Mouse (Mus musculus): ENCODE results near the gene Dll4. TPM values are rescaled to one million over a fixed set of nuclear protein-coding genes. Genes with fewer than 3 reads are reported as not detected.

Dll4 gene
- polyA plus RNA-seq, 1 experiment from 2014 or later = 3.5 TPM

GRCm38 (mm10) chr2:119314742-119315310, 10.8 kb upstream of the Dll4 start:
- H3K4me1 ChIP-seq = peaks cover 17% of the 10 kb centered on the region

GRCm38 (mm10) chr2:119318043-119318710, 7.4 kb upstream of the Dll4 start:
- Histone ChIP-seq H3K9ac (no peak overlapping the region), H3K4me2 (no peak overlapping the region), H3K27ac (no peak overlapping the region), H3K4me1 (peaks cover 37% of the 10 kb centered on the region), H3K27me3 (peaks cover 97% of the 10 kb centered on the region), H3K4me3 (replicated peaks) (no peak overlapping the region), H3K36me3 (replicated peaks) (no peaks in the 10 kb centered on the region), H3K9me3 (no peaks in the 10 kb centered on the region)
- 71% methylated on average over 3 of the region's 3 CpGs for WGBS
- no peak for ATAC-seq (ENCODE audit: low FRiP score)

More at GRCm38 (mm10) chr2:119314742-119315310, 10.8 kb upstream of the Dll4 start:
- Histone ChIP-seq H3K4me3 (replicated peaks) (no peak overlapping the region), H3K9ac (no peak overlapping the region), H3K4me2 (no peak overlapping the region), H3K36me3 (replicated peaks) (no peaks in the 10 kb centered on the region), H3K9me3 (no peaks in the 10 kb centered on the region), H3K27me3 (peaks cover 92% of the 10 kb centered on the region), H3K27ac (no peak overlapping the region)
- no peak for ATAC-seq (ENCODE audit: low FRiP score)
- WGBS = 45% methylated on average over 12 of the region's 12 CpGs

GRCm38 (mm10) chr2:119320571-119320970, 5.0 kb upstream of the Dll4 start:
- no peak for ATAC-seq (ENCODE audit: low FRiP score)
- Histone ChIP-seq H3K4me3 (replicated peaks) (no peak overlapping the region), H3K9ac (no peak overlapping the region), H3K27me3 (peaks cover 99% of the 10 kb centered on the region), H3K27ac (no peak overlapping the region), H3K4me2 (no peak overlapping the region), H3K36me3 (replicated peaks) (no peaks in the 10 kb centered on the region), H3K9me3 (no peaks in the 10 kb centered on the region), H3K4me1 (peaks cover 49% of the 10 kb centered on the region)
- WGBS = 75% methylated on average over 8 of the region's 8 CpGs

DNA sequence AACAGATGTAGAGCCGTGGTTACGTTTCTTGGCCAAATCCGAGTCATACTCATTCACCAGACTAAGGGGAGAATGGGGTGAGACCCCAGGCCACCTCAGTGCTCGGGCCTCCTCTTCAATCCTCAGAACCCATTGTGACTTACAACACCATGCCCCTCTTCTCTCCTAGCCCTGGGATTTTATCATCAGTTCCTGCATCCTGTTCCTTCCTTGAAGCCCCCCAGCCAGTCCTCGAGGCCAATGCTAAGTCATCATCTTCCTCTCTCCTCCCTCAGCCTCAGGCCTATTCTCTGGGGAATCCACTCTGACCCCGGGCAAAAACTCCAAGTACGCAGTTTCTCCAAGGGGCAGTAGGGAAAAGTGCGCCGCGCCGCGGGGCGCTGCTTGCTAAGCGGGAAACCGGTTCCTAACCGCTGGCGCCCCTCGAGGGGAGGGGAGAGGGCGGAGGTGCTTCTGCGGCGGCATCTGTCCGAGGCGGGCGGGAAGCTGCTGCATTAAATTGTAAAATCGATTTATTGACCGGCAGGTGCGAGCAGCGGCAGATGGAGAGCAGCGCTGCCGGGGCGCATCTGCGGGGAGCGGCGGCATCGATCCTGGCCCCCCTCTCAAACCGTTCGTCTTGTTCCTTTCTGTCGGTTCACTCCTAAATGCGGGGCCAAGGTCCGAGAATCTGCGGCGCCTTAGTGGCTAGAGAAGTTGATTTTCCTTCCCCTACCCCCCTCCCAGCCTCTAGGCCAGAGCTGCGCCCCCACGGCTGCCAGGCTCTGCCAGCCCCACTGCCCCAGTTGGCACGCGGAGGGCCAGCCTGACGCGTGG, 3.6 kb upstream of the Dll4 start:
- peak; percentile 15; the same call in 1 of the 2 replicates for ATAC-seq (ENCODE audit: low FRiP score)
- Histone ChIP-seq H3K27me3 (peaks cover 99% of the 10 kb centered on the region), H3K4me2 (peak overlapping the region; percentile 52), H3K36me3 (replicated peaks) (no peaks in the 10 kb centered on the region), H3K9me3 (no peaks in the 10 kb centered on the region), H3K4me3 (replicated peaks) (peak overlapping the region; percentile 29), H3K27ac (peak overlapping the region; percentile 51), H3K9ac (0 out of 2 replicates have a peak overlapping the region, but pooled peaks have one; percentile 9), H3K4me1 (peaks cover 63% of the 10 kb centered on the region)
- WGBS = 2% methylated on average over 48 of the region's 48 CpGs

DNA sequence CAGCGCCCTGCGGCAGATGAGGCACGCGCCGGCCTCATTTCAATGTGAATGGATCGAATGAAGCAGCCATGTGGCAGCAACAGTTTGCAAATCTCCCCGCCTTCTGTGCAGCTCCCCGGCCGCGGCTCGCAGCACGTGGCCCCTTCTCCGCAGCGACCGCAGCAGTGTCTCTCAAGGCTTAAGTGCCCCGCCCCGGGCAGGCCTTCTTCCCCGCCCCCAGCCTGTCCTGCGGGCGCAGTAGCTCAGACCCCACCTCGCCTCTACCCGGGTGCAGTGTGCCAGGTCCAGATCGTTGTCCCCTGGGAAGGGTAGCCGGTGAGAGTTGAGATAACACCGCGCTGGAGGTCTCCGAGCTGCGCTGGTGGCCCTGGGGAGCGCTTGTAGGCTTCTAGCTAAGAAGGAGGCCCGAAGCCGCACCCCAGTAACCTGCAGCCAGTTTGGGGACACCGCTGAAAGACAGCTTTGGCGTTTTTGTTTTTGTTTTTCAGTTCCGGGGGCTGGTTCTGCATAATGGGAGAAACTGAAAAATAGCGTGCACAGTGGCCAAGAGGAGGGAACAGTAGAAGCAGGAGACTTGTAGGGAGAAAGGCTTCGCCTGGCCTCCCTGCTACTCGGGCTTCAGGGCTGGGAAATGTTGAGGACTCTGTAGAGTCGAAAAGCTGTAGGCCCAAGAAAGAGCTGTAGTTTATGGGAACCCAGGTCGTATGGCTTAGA, 2.8 kb upstream of the Dll4 start:
- Histone ChIP-seq H3K27me3 (peaks cover 99% of the 10 kb centered on the region), H3K4me3 (replicated peaks) (peak overlapping the region; percentile 29), H3K9me3 (no peaks in the 10 kb centered on the region), H3K27ac (peak overlapping the region; percentile 51; the same call in 1 of the 2 replicates), H3K9ac (no peak overlapping the region), H3K4me2 (peak overlapping the region; percentile 52), H3K4me1 (peaks cover 68% of the 10 kb centered on the region), H3K36me3 (replicated peaks) (no peaks in the 10 kb centered on the region)
- peak; percentile 78 for ATAC-seq (ENCODE audit: low FRiP score)
- WGBS = 1% methylated on average over 39 of the region's 39 CpGs

- no peaks in the 10 kb centered on the region for H3K36me3 ChIP-seq (replicated peaks)
- H3K4me1 ChIP-seq = peaks cover 74% of the 10 kb centered on the region
- H3K4me2 ChIP-seq = peak overlapping the region; percentile 72
- H3K4me3 ChIP-seq (replicated peaks) = peak overlapping the region; percentile 45
- peak overlapping the region; percentile 40; the same call in 1 of the 2 replicates for H3K9ac ChIP-seq
- WGBS = 2% methylated on average over 25 of the region's 32 CpGs
- no peaks in the 10 kb centered on the region for H3K9me3 ChIP-seq
- no peak overlapping the region for H3K27ac ChIP-seq
- no peak for ATAC-seq (ENCODE audit: low FRiP score)
- H3K27me3 ChIP-seq = peaks cover 99% of the 10 kb centered on the region
These were observed 1.6 kb upstream of the Dll4 start for GRCm38 (mm10) chr2:119323866-119324575.

GRCm38 (mm10) chr2:119324576-119325318, 837 bp upstream of the Dll4 start:
- Histone ChIP-seq H3K36me3 (replicated peaks) (no peaks in the 10 kb centered on the region), H3K27ac (no peak overlapping the region), H3K9ac (no peak overlapping the region), H3K9me3 (no peaks in the 10 kb centered on the region), H3K4me2 (peak overlapping the region; percentile 72), H3K4me1 (peaks cover 80% of the 10 kb centered on the region), H3K4me3 (replicated peaks) (peak overlapping the region; percentile 45), H3K27me3 (peaks cover 99% of the 10 kb centered on the region)
- ATAC-seq (ENCODE audit: low FRiP score) = no peak
- 1% methylated on average over 32 of the region's 32 CpGs for WGBS

GRCm38 (mm10) chr2:119326161-119327101, 847 bp downstream of the Dll4 start:
- peak overlapping the region; percentile 72 for H3K4me2 ChIP-seq
- H3K27me3 ChIP-seq = peaks cover 100% of the 10 kb centered on the region
- WGBS = under 1% methylated on average over 61 of the region's 61 CpGs
- H3K9me3 ChIP-seq = no peaks in the 10 kb centered on the region
- H3K4me1 ChIP-seq = peaks cover 71% of the 10 kb centered on the region
- H3K36me3 ChIP-seq (replicated peaks) = no peaks in the 10 kb centered on the region
- ATAC-seq (ENCODE audit: low FRiP score) = no peak
- 0 out of 2 replicates have a peak overlapping the region, but pooled peaks have one; percentile 1 for H3K27ac ChIP-seq
- H3K9ac ChIP-seq = peak overlapping the region; percentile 18
- peak overlapping the region; percentile 45 for H3K4me3 ChIP-seq (replicated peaks)

- 0 out of 2 replicates have a peak overlapping the region, but pooled peaks have one; percentile 0 for H3K9ac ChIP-seq
- peak overlapping the region; percentile 72 for H3K4me2 ChIP-seq
- no peaks in the 10 kb centered on the region for H3K36me3 ChIP-seq (replicated peaks)
- no peaks in the 10 kb centered on the region for H3K9me3 ChIP-seq
- H3K4me1 ChIP-seq = peaks cover 65% of the 10 kb centered on the region
- H3K4me3 ChIP-seq (replicated peaks) = peak overlapping the region; percentile 45
- H3K27ac ChIP-seq = no peak overlapping the region
- ATAC-seq (ENCODE audit: low FRiP score) = no peak
- under 1% methylated on average over 30 of the region's 30 CpGs for WGBS
- peaks cover 100% of the 10 kb centered on the region for H3K27me3 ChIP-seq
These were observed 1.5 kb downstream of the Dll4 start for GRCm38 (mm10) chr2:119327102-119327480.

GRCm38 (mm10) chr2:119327942-119328526, 2.5 kb downstream of the Dll4 start:
- no peak for ATAC-seq (ENCODE audit: low FRiP score)
- H3K4me1 ChIP-seq = peaks cover 55% of the 10 kb centered on the region
- no peaks in the 10 kb centered on the region for H3K36me3 ChIP-seq (replicated peaks)
- H3K4me3 ChIP-seq (replicated peaks) = no peak overlapping the region
- no peaks in the 10 kb centered on the region for H3K9me3 ChIP-seq
- H3K9ac ChIP-seq = no peak overlapping the region
- H3K27me3 ChIP-seq = peaks cover 100% of the 10 kb centered on the region
- peak overlapping the region; percentile 8; the same call in 1 of the 2 replicates for H3K4me2 ChIP-seq
- 10% methylated on average over 11 of the region's 11 CpGs for WGBS
- no peak overlapping the region for H3K27ac ChIP-seq
